19 mouse cellular contexts compared by ENCODE assay signal in the genomic region with DNA sequence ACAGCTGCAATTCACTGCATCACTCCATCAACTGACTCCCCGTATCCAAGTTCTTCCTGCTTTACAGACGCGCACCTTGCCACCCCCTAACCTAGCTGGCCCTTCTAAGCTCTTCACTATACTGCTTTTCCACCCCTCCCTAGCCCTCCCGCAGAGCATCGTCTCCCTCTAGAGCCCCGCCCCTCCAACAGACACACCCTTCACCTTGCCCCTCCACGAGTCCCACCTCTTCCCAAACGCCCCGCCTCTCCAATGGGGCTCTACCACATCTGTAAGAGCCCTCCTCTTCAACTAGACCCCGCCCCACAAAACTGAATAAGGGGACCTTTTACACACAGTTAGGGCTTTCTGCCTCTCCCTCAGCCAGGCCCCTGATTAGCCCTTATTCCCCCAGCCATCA. TPM values are rescaled to one million over a fixed set of nuclear protein-coding genes. Genes with fewer than 3 reads are reported as not detected.
A peak's percentile ranks its signal among the peaks of the same experiment; 100 is the strongest.
DNase-seq lines count a peak whose midpoint lies in the region; ATAC-seq and TF ChIP-seq lines count a peak whose summit lies in the region.
"Had no signal": no experiment of that assay in that cellular context is flagged by ENCODE, and none has a peak within 500 bp of the region (broad histone marks: within the 10 kb centered on the region; RNA-seq: fewer than 3 reads in every experiment).

No protein-coding gene starts in this region.

- no peak for DNase-seq in heart, postnatal 36 days
- DNase-seq in CH12.LX (ENCODE audit: extremely low read depth), result no peak
- no peak for DNase-seq in liver, embryonic 13.5 days
- DNase-seq in left cerebral cortex, postnatal 14 days (ENCODE audit: low spot score in 2 of 2), result no peak
- DNase-seq in right cerebral cortex, postnatal 4 days, result no peak
- DNase-seq in adrenal gland, postnatal 25 days, result no peak
- DNase-seq: B cell, adult 2 months; cerebellum, adult 9-10 months; gastrocnemius, postnatal 10 days; left cerebral cortex, postnatal 4 days had no signal

- in situ Hi-C loops in CH12.LX (cut with MboI; ENCODE audit: low pct_ligation_motif_present, low pct_unique_long_range_greater_than_20kb, low sequenced_read_pairs), result no loop called here

- no peak overlapping the region for H3K9ac ChIP-seq in heart, embryonic 12.5 days
- H3K9ac ChIP-seq in CH12.LX (ENCODE audit: insufficient read depth, low read depth), result no peak overlapping the region
- H3K9ac ChIP-seq in liver, embryonic 13.5 days, result no peak overlapping the region
- H3K9ac ChIP-seq: heart, embryonic 15.5 days; hindbrain, embryonic 15.5 days; neural tube, embryonic 12.5 days had no signal

- no peak for TF ChIP-seq POLR2A in CH12.LX (IDR thresholded peaks at IDR 0.05; ENCODE audit: low read depth, low read length)

- intact Hi-C loops in heart, postnatal 36 days (cut with DNase I), result no loop called here
- intact Hi-C loops in left cerebral cortex, postnatal 14 days (cut with DNase I), result no loop called here

- no peak for TF ChIP-seq RAD21 in CH12.LX (IDR thresholded peaks at IDR 0.05; ENCODE audit: low read depth, low read length)

- H3K4me3 ChIP-seq in heart, embryonic 12.5 days, result no peak overlapping the region
- H3K4me3 ChIP-seq in CH12.LX (replicated peaks in 1 of 3; ENCODE audit: low read depth in 2 of 3, low read length in 2 of 3, poor library complexity in 1 of 3), result no peak overlapping the region
- no peak overlapping the region for H3K4me3 ChIP-seq in liver, embryonic 13.5 days (replicated peaks)
- H3K4me3 ChIP-seq: erythroblast, embryonic 14.5 days; heart, embryonic 15.5 days; hindbrain, embryonic 15.5 days; neural tube, embryonic 12.5 days had no signal

- 12% methylated on average over 10 of the region's 10 CpGs for WGBS in heart, embryonic 12.5 days
- WGBS in liver, embryonic 13.5 days (ENCODE audit: insufficient replicate concordance), result 6% methylated on average over 10 of the region's 10 CpGs

- H3K4me2 ChIP-seq in heart, embryonic 12.5 days, result no peak overlapping the region
- 0 out of 2 replicates have a peak overlapping the region, but pooled peaks have one; percentile 14 for H3K4me2 ChIP-seq in CH12.LX (ENCODE audit: insufficient read depth, low read depth, poor library complexity, severe bottlenecking)
- H3K4me2 ChIP-seq in liver, embryonic 13.5 days, result no peak overlapping the region
- H3K4me2 ChIP-seq: heart, embryonic 15.5 days; hindbrain, embryonic 15.5 days; neural tube, embryonic 12.5 days had no signal

- H3K4me1 ChIP-seq in heart, embryonic 12.5 days (replicated peaks), result no peaks in the 10 kb centered on the region
- H3K4me1 ChIP-seq in CH12.LX (ENCODE audit: control insufficient read depth in 1 of 2, insufficient read depth in 2 of 2), result peaks cover 0 to 7% of the 10 kb centered on the region in 2 experiments; a peak in 2 of 4 replicates
- peaks cover 17% of the 10 kb centered on the region for H3K4me1 ChIP-seq in liver, embryonic 13.5 days (replicated peaks)
- H3K4me1 ChIP-seq: heart, embryonic 15.5 days; hindbrain, embryonic 15.5 days; neural tube, embryonic 12.5 days had no signal

- no peaks in the 10 kb centered on the region for H3K79me2 ChIP-seq in CH12.LX (replicated peaks; ENCODE audit: control insufficient read depth, extremely low read depth, insufficient read depth, poor library complexity, severe bottlenecking)

- H3K36me3 ChIP-seq in heart, embryonic 12.5 days, result no peaks in the 10 kb centered on the region
- no peaks in the 10 kb centered on the region for H3K36me3 ChIP-seq in CH12.LX (replicated peaks in 1 of 2; ENCODE audit: control insufficient read depth in 1 of 2, insufficient read depth in 1 of 2, low read length in 1 of 2)
- no peaks in the 10 kb centered on the region for H3K36me3 ChIP-seq in liver, embryonic 13.5 days
- H3K36me3 ChIP-seq: heart, embryonic 15.5 days; neural tube, embryonic 12.5 days had no signal

- dilution Hi-C loops in CH12.LX (cut with MboI; ENCODE audit: extremely low pct_ligation_motif_present, extremely low pct_unique_long_range_greater_than_20kb, low sequenced_read_pairs), result no loop called here

- TF ChIP-seq EP300 in CH12.LX (IDR thresholded peaks at IDR 0.05; ENCODE audit: low read length), result no peak

- peak; percentile 53; the same call in 1 of the 2 replicates for ATAC-seq in heart, embryonic 12.5 days (ENCODE audit: insufficient number of reproducible peaks, low FRiP score)
- ATAC-seq in granulocyte monocyte progenitor cell, adult 5-6 weeks (replicated peaks; ENCODE audit: poor library complexity, severe bottlenecking), result peak; percentile 51
- ATAC-seq in liver, embryonic 13.5 days (ENCODE audit: low read depth), result peak; percentile 71; the same call in 1 of the 2 replicates
- ATAC-seq: forebrain, embryonic 16.5 days; midbrain, embryonic 16.5 days had no signal

- no peak for TF ChIP-seq CTCF in CH12.LX (conservative IDR thresholded peaks at IDR 0.05 in 1 of 2, IDR thresholded peaks at IDR 0.05 in 1 of 2; ENCODE audit: low read depth in 2 of 2, low read length in 2 of 2)

- peaks cover 12% of the 10 kb centered on the region; the same call in 1 of the 2 replicates for H3K9me3 ChIP-seq in heart, embryonic 12.5 days (replicated peaks)
- peaks cover 13% of the 10 kb centered on the region for H3K9me3 ChIP-seq in CH12.LX (replicated peaks; ENCODE audit: low read length)
- H3K9me3 ChIP-seq in liver, embryonic 13.5 days (replicated peaks), result peaks cover 4% of the 10 kb centered on the region; the same call in 1 of the 2 replicates
- H3K9me3 ChIP-seq: heart, embryonic 15.5 days; hindbrain, embryonic 15.5 days had no signal

- no peak overlapping the region for H3K27ac ChIP-seq in heart, embryonic 12.5 days (ENCODE audit: poor library complexity, severe bottlenecking)
- no peak overlapping the region for H3K27ac ChIP-seq in CH12.LX (ENCODE audit: insufficient read depth, low read depth)
- no peak overlapping the region for H3K27ac ChIP-seq in liver, embryonic 13.5 days
- H3K27ac ChIP-seq: heart, embryonic 15.5 days; hindbrain, embryonic 15.5 days; kidney, postnatal 0 days; neural tube, embryonic 12.5 days had no signal

- H3K27me3 ChIP-seq in heart, embryonic 12.5 days (replicated peaks), result peaks cover 27% of the 10 kb centered on the region
- H3K27me3 ChIP-seq in CH12.LX (replicated peaks), result peaks cover 61% of the 10 kb centered on the region
- peaks cover 61% of the 10 kb centered on the region for H3K27me3 ChIP-seq in liver, embryonic 13.5 days

TF ChIP-seq in CH12.LX, 34 proteins besides CTCF, POLR2A, EP300 and RAD21 (continues in another document):
- TF ChIP-seq JUN (IDR thresholded peaks at IDR 0.05; ENCODE audit: insufficient read depth, low read depth, low read length) (no peak), MAFK (IDR thresholded peaks at IDR 0.05; ENCODE audit: insufficient replicate concordance, low read length) (no peak), PAX5 (IDR thresholded peaks at IDR 0.05; ENCODE audit: low read length) (no peak), ZNF384 (IDR thresholded peaks at IDR 0.05; ENCODE audit: low read depth, low read length) (no peak)

RNA-seq across cellular contexts. Expression of a gene that starts 13.7 kb away (rescaled TPM):
- polyA plus RNA-seq in heart, embryonic 12.5 days (2016; fragmentation: Nextera tagmentation; extraction: Ambion mirVana), result 0.26 TPM in 2 replicates
- under 1 TPM; 0.22 to 0.41 TPM for total RNA-seq in heart, postnatal 36 days (2021)
- 0.29 and 0.38 TPM in 2 replicates for total RNA-seq in CH12.LX (2012; rRNA removed)
- 0.18 and 0.21 TPM in 2 replicates for total RNA-seq in CH12.LX (2014; rRNA removed)
- 0.20 and 0.24 TPM in 2 replicates for polyA plus RNA-seq in CH12.LX (2012; ENCODE audit: insufficient read length, low read depth)
- 0.19 TPM in 1 of 2 replicates, not detected in the other for total RNA-seq in granulocyte monocyte progenitor cell, adult 5-6 weeks (2014; fragmentation: Nextera tagmentation)
- 0.09 TPM in 1 of 2 replicates, not detected in the other for total RNA-seq in granulocyte monocyte progenitor cell, adult 5-6 weeks (2017)
- polyA plus RNA-seq in liver, embryonic 13.5 days (2015; fragmentation: Nextera tagmentation; extraction: Ambion mirVana), result 0.07 and 0.10 TPM in 2 replicates
- 100 to 1,000 TPM; 128 to 132 TPM for total RNA-seq in left cerebral cortex, postnatal 14 days (2021)
- 0.62 and 2.1 TPM in 2 replicates for total RNA-seq in adrenal gland, postnatal 25 days (2021)

RNA-seq across cellular contexts. Expression of a gene that starts 14.0 kb away (rescaled TPM):
- 68.4 and 82.4 TPM in 2 replicates for polyA plus RNA-seq in heart, embryonic 12.5 days (2016; fragmentation: Nextera tagmentation; extraction: Ambion mirVana)
- total RNA-seq in heart, postnatal 36 days (2021), result 10 to 100 TPM; 29.9 to 31.8 TPM
- total RNA-seq in CH12.LX (2012; rRNA removed) (6.3 and 9.4 TPM in 2 replicates), CH12.LX (2014; rRNA removed) (2.8 and 4.3 TPM in 2 replicates)
- polyA plus RNA-seq in CH12.LX (2012; ENCODE audit: insufficient read length, low read depth), result 5.0 and 7.6 TPM in 2 replicates
- 10.4 and 12.2 TPM in 2 replicates for total RNA-seq in granulocyte monocyte progenitor cell, adult 5-6 weeks (2014; fragmentation: Nextera tagmentation)
- 6.2 and 8.6 TPM in 2 replicates for total RNA-seq in granulocyte monocyte progenitor cell, adult 5-6 weeks (2017)
- polyA plus RNA-seq in liver, embryonic 13.5 days (2015; fragmentation: Nextera tagmentation; extraction: Ambion mirVana), result 831 and 956 TPM in 2 replicates
- 10 to 100 TPM; 11.7 to 13.0 TPM for total RNA-seq in left cerebral cortex, postnatal 14 days (2021)
- total RNA-seq in adrenal gland, postnatal 25 days (2021), result 51.7 and 52.7 TPM in 2 replicates

RNA-seq across cellular contexts. Expression of a gene that starts 39.8 kb away (rescaled TPM):
- 22.8 and 23.3 TPM in 2 replicates for polyA plus RNA-seq in heart, embryonic 12.5 days (2016; fragmentation: Nextera tagmentation; extraction: Ambion mirVana)
- total RNA-seq in heart, postnatal 36 days (2021), result 1 to 10 TPM; 8.3 to 8.4 TPM
- total RNA-seq in CH12.LX (2012; rRNA removed) (2.6 and 2.8 TPM in 2 replicates), CH12.LX (2014; rRNA removed) (2.7 and 3.9 TPM in 2 replicates)
- polyA plus RNA-seq in CH12.LX (2012; ENCODE audit: insufficient read length, low read depth), result 1.8 and 2.7 TPM in 2 replicates
- total RNA-seq in granulocyte monocyte progenitor cell, adult 5-6 weeks (2014; fragmentation: Nextera tagmentation), result 4.6 and 5.3 TPM in 2 replicates
- total RNA-seq in granulocyte monocyte progenitor cell, adult 5-6 weeks (2017), result 5.1 and 7.9 TPM in 2 replicates
- polyA plus RNA-seq in liver, embryonic 13.5 days (2015; fragmentation: Nextera tagmentation; extraction: Ambion mirVana), result 31.4 and 31.7 TPM in 2 replicates
- total RNA-seq in left cerebral cortex, postnatal 14 days (2021), result 1 to 10 TPM; 3.0 to 3.1 TPM
- 18.5 and 19.6 TPM in 2 replicates for total RNA-seq in adrenal gland, postnatal 25 days (2021)

RNA-seq across cellular contexts. Expression of a gene that starts 52.9 kb away (rescaled TPM):
- 35.3 and 35.9 TPM in 2 replicates for polyA plus RNA-seq in heart, embryonic 12.5 days (2016; fragmentation: Nextera tagmentation; extraction: Ambion mirVana)
- 10 to 100 TPM in 1 of 2 experiments, 1 to 10 TPM in 1; 9.5 to 11.5 TPM for total RNA-seq in heart, postnatal 36 days (2021)
- total RNA-seq in CH12.LX (2012; rRNA removed) (8.0 and 8.3 TPM in 2 replicates), CH12.LX (2014; rRNA removed) (8.1 and 9.1 TPM in 2 replicates)
- polyA plus RNA-seq in CH12.LX (2012; ENCODE audit: insufficient read length, low read depth), result 5.0 and 7.4 TPM in 2 replicates
- 1.9 and 2.2 TPM in 2 replicates for total RNA-seq in granulocyte monocyte progenitor cell, adult 5-6 weeks (2014; fragmentation: Nextera tagmentation)
- 3.7 and 8.9 TPM in 2 replicates for total RNA-seq in granulocyte monocyte progenitor cell, adult 5-6 weeks (2017)
- 20.7 and 21.7 TPM in 2 replicates for polyA plus RNA-seq in liver, embryonic 13.5 days (2015; fragmentation: Nextera tagmentation; extraction: Ambion mirVana)
- total RNA-seq in left cerebral cortex, postnatal 14 days (2021), result 10 to 100 TPM in 1 of 2 experiments, 1 to 10 TPM in 1; 8.7 to 12.9 TPM
- 24.1 and 26.7 TPM in 2 replicates for total RNA-seq in adrenal gland, postnatal 25 days (2021)

Comparison
In these comparisons a context has a peak if more than half of its experiments do, and no peak if none do; other contexts are left out.
1. RNA of a gene that starts 13.7 kb away (total RNA-seq): 128 to 132 TPM in left cerebral cortex, postnatal 14 days; 0.62 to 2.1 TPM in adrenal gland, postnatal 25 days, 0.22 to 0.41 TPM in heart, postnatal 36 days, 0.18 to 0.38 TPM in CH12.LX and 0.09 to 0.19 TPM in granulocyte monocyte progenitor cell, adult 5-6 weeks; every median in the first group is over 10 times any median in the second.
2. Peak in every context shown above with its lines, with median percentiles within 50 percentile points of each other: ATAC-seq.